Mouse (Mus musculus): ENCODE data around the gene Prss50. TPM values are rescaled to one million over a fixed set of nuclear protein-coding genes. Genes with fewer than 3 reads are reported as not detected.

Gene Prss50
- polyA plus RNA-seq, 1 experiment from 2014 or later, result 0.15 TPM

- H3K36me3 ChIP-seq (ENCODE audit: poor library complexity, severe bottlenecking), result no peaks in the 10 kb centered on the region
- H3K27ac ChIP-seq, result no peak overlapping the region
- WGBS, result 57% methylated on average over 5 of the region's 5 CpGs
- no peaks in the 10 kb centered on the region for H3K9me3 ChIP-seq (replicated peaks)
- H3K4me1 ChIP-seq, result peaks cover 11% of the 10 kb centered on the region; the same call in 1 of the 2 replicates
- no peak overlapping the region for H3K4me3 ChIP-seq
- no peak for ATAC-seq
- H3K4me2 ChIP-seq, result no peak overlapping the region
- H3K9ac ChIP-seq, result no peak overlapping the region
- H3K27me3 ChIP-seq, result no peaks in the 10 kb centered on the region
Measured at GRCm38 (mm10) chr9:110895507-110895906, 37.7 kb downstream of the Prss50 start.

GRCm38 (mm10) chr9:110895994-110896393, 38.2 kb downstream of the Prss50 start:
- Histone ChIP-seq H3K27ac (no peak overlapping the region), H3K4me2 (peak overlapping the region; percentile 44), H3K4me1 (peaks cover 11% of the 10 kb centered on the region; the same call in 1 of the 2 replicates), H3K9me3 (replicated peaks) (no peaks in the 10 kb centered on the region), H3K36me3 (ENCODE audit: poor library complexity, severe bottlenecking) (no peaks in the 10 kb centered on the region), H3K9ac (no peak overlapping the region), H3K27me3 (no peaks in the 10 kb centered on the region), H3K4me3 (peak overlapping the region; percentile 14; the same call in 1 of the 2 replicates)
- ATAC-seq, result peak; percentile 42; the same call in 1 of the 2 replicates
- WGBS, result 15% methylated on average over 7 of the region's 7 CpGs

- Histone ChIP-seq H3K4me1 (peaks cover 11% of the 10 kb centered on the region; the same call in 1 of the 2 replicates), H3K27ac (no peak overlapping the region), H3K27me3 (no peaks in the 10 kb centered on the region), H3K9ac (no peak overlapping the region), H3K9me3 (replicated peaks) (no peaks in the 10 kb centered on the region), H3K36me3 (ENCODE audit: poor library complexity, severe bottlenecking) (no peaks in the 10 kb centered on the region), H3K4me3 (peak overlapping the region; percentile 14; the same call in 1 of the 2 replicates), H3K4me2 (peak overlapping the region; percentile 44)
- ATAC-seq, result peak; percentile 59
- 4% methylated on average over 6 of the region's 6 CpGs for WGBS
Measured at GRCm38 (mm10) chr9:110896595-110896994, 38.8 kb downstream of the Prss50 start.

- Histone ChIP-seq H3K4me1 (peaks cover 11% of the 10 kb centered on the region; the same call in 1 of the 2 replicates), H3K9me3 (replicated peaks) (no peaks in the 10 kb centered on the region), H3K9ac (no peak overlapping the region), H3K27me3 (no peaks in the 10 kb centered on the region), H3K4me3 (no peak overlapping the region), H3K36me3 (ENCODE audit: poor library complexity, severe bottlenecking) (no peaks in the 10 kb centered on the region), H3K27ac (no peak overlapping the region), H3K4me2 (no peak overlapping the region)
- WGBS, result 60% methylated on average over 10 of the region's 10 CpGs
- ATAC-seq, result no peak
Measured at GRCm38 (mm10) chr9:110899451-110900008, 41.8 kb downstream of the Prss50 start.

GRCm38 (mm10) chr9:110901204-110901603, 43.4 kb downstream of the Prss50 start:
- Histone ChIP-seq H3K9me3 (replicated peaks) (no peaks in the 10 kb centered on the region), H3K4me2 (no peak overlapping the region), H3K9ac (no peak overlapping the region), H3K36me3 (ENCODE audit: poor library complexity, severe bottlenecking) (no peaks in the 10 kb centered on the region), H3K4me3 (no peak overlapping the region), H3K4me1 (peaks cover 6% of the 10 kb centered on the region; the same call in 1 of the 2 replicates), H3K27ac (no peak overlapping the region), H3K27me3 (no peaks in the 10 kb centered on the region; the same call in 1 of the 2 replicates)
- WGBS, result 81% methylated on average over 6 of the region's 6 CpGs
- no peak for ATAC-seq

GRCm38 (mm10) chr9:110902271-110902670, 44.5 kb downstream of the Prss50 start:
- ATAC-seq, result no peak
- H3K4me3 ChIP-seq, result no peak overlapping the region
- no peaks in the 10 kb centered on the region for H3K4me1 ChIP-seq
- no peak overlapping the region for H3K4me2 ChIP-seq
- H3K27ac ChIP-seq, result no peak overlapping the region
- no peaks in the 10 kb centered on the region; the same call in 1 of the 2 replicates for H3K27me3 ChIP-seq
- 84% methylated on average over 4 of the region's 4 CpGs for WGBS
- H3K9me3 ChIP-seq (replicated peaks), result no peaks in the 10 kb centered on the region
- no peaks in the 10 kb centered on the region for H3K36me3 ChIP-seq (ENCODE audit: poor library complexity, severe bottlenecking)
- H3K9ac ChIP-seq, result no peak overlapping the region

- Histone ChIP-seq H3K4me2 (no peak overlapping the region), H3K27ac (no peak overlapping the region), H3K4me1 (no peaks in the 10 kb centered on the region), H3K9me3 (replicated peaks) (no peaks in the 10 kb centered on the region), H3K36me3 (ENCODE audit: poor library complexity, severe bottlenecking) (no peaks in the 10 kb centered on the region), H3K4me3 (no peak overlapping the region), H3K27me3 (no peaks in the 10 kb centered on the region; the same call in 1 of the 2 replicates), H3K9ac (no peak overlapping the region)
- 94% methylated on average over 11 of the region's 11 CpGs for WGBS
- ATAC-seq, result no peak
Measured at GRCm38 (mm10) chr9:110907201-110907837, 49.6 kb downstream of the Prss50 start.

- no peak overlapping the region for H3K4me2 ChIP-seq
- no peaks in the 10 kb centered on the region; the same call in 1 of the 2 replicates for H3K27me3 ChIP-seq
- H3K9ac ChIP-seq, result no peak overlapping the region
- H3K36me3 ChIP-seq (ENCODE audit: poor library complexity, severe bottlenecking), result no peaks in the 10 kb centered on the region
- no peak overlapping the region for H3K27ac ChIP-seq
- no peak overlapping the region for H3K4me3 ChIP-seq
- 82% methylated on average over 4 of the region's 4 CpGs for WGBS
- no peaks in the 10 kb centered on the region for H3K4me1 ChIP-seq
- no peak for ATAC-seq
- H3K9me3 ChIP-seq (replicated peaks), result no peaks in the 10 kb centered on the region
Measured at GRCm38 (mm10) chr9:110907838-110908630, 50.3 kb downstream of the Prss50 start.

- H3K4me1 ChIP-seq, result no peaks in the 10 kb centered on the region
- H3K9me3 ChIP-seq (replicated peaks), result no peaks in the 10 kb centered on the region
- ATAC-seq, result no peak
- over 99% methylated on average over 3 of the region's 3 CpGs for WGBS
- H3K27ac ChIP-seq, result no peak overlapping the region
- H3K9ac ChIP-seq, result no peak overlapping the region
- no peak overlapping the region for H3K4me2 ChIP-seq
- no peaks in the 10 kb centered on the region for H3K36me3 ChIP-seq (ENCODE audit: poor library complexity, severe bottlenecking)
- no peaks in the 10 kb centered on the region; the same call in 1 of the 2 replicates for H3K27me3 ChIP-seq
- H3K4me3 ChIP-seq, result no peak overlapping the region
Measured at GRCm38 (mm10) chr9:110908631-110909016, 50.9 kb downstream of the Prss50 start.

GRCm38 (mm10) chr9:110909371-110909967, 51.7 kb downstream of the Prss50 start:
- Histone ChIP-seq H3K4me2 (no peak overlapping the region), H3K27me3 (no peaks in the 10 kb centered on the region; the same call in 1 of the 2 replicates), H3K4me3 (no peak overlapping the region), H3K4me1 (no peaks in the 10 kb centered on the region), H3K36me3 (ENCODE audit: poor library complexity, severe bottlenecking) (no peaks in the 10 kb centered on the region), H3K9me3 (replicated peaks) (no peaks in the 10 kb centered on the region), H3K9ac (no peak overlapping the region), H3K27ac (no peak overlapping the region)
- ATAC-seq, result no peak
- 79% methylated on average over 6 of the region's 6 CpGs for WGBS
